Mouse (Mus musculus) stomach, postnatal 0 days (tissue): ENCODE measurements at regions not wholly inside any gene's neighbourhood (a gene's known extent, or its start where the extent isn't known, plus 50 kb on each side); places are given as distances from the start of the nearest gene placed in this dataset.

Experiments
- ATAC-seq: fragments of 200-750 bp; cut with Nextera tagmentation; 2 replicates; pipeline ENCODE4 v1.8.0; 2017; ENCODE audit not compliant: low FRiP score, low TSS enrichment
- DNase-seq: peaks from one replicate; pipeline ENCODE4 v3.0.0-alpha.2; 2016; ENCODE audit warnings: low spot score
- H3K27ac ChIP-seq: fragments of 300-500 bp; sonication (generic); replicated peaks from 2 replicates; pipeline ENCODE4 v1.5.1; 2014; ENCODE audit warnings: mild to moderate bottlenecking, control low read depth
- H3K27me3 ChIP-seq: fragments of 300-500 bp; sonication (generic); 2 replicates; pipeline ENCODE4 v1.6.1; 2014; ENCODE audit warnings: low read length; ENCODE audit not compliant: control insufficient read depth, insufficient read depth
- H3K36me3 ChIP-seq: fragments of 300-500 bp; sonication (generic); 2 replicates; pipeline ENCODE4 v1.6.1; 2014; ENCODE audit warnings: low read length, mixed read lengths; ENCODE audit not compliant: control insufficient read depth, insufficient read depth
- H3K4me1 ChIP-seq: fragments of 300-500 bp; sonication (generic); replicated peaks from 2 replicates; pipeline ENCODE4 v1.6.1; 2014; ENCODE audit warnings: antibody characterized with exemption; ENCODE audit not compliant: control insufficient read depth, insufficient read depth
- H3K4me2 ChIP-seq: fragments of 300-500 bp; sonication (generic); replicated peaks from 2 replicates; pipeline ENCODE4 v1.6.1; 2014; ENCODE audit warnings: low read depth, mild to moderate bottlenecking, control low read depth, moderate library complexity
- H3K4me3 ChIP-seq: fragments of 300-500 bp; sonication (generic); 2 replicates; pipeline ENCODE4 v1.5.1; 2014; ENCODE audit warnings: low read depth, low read length, control low read depth
- H3K9ac ChIP-seq: fragments of 300-500 bp; sonication (generic); 2 replicates; pipeline ENCODE4 v1.6.1; 2014; ENCODE audit warnings: mild to moderate bottlenecking, low read length, control low read depth, mixed read lengths
- H3K9me3 ChIP-seq: fragments of 300-500 bp; sonication (generic); 2 replicates; pipeline ENCODE4 v1.6.1; 2016; ENCODE audit warnings: low read length; ENCODE audit not compliant: control insufficient read depth
- CTCF ChIP-seq: IDR thresholded peaks from 2 replicates; pipeline ENCODE4 v1.5.1; 2016; ENCODE audit warnings: antibody characterized with exemption, low read depth, mild to moderate bottlenecking, moderate library complexity
- EP300 ChIP-seq: optimal IDR thresholded peaks from 2 replicates; pipeline ENCODE3; 2016; ENCODE audit warnings: antibody characterized with exemption
- whole genome bisulfite sequencing: fragments of 180-500 bp; shearing (Covaris S2); extraction: QIAGEN DNeasy Blood & Tissue Kit; methylation state at CpG from one replicate; pipeline ENCODE4 v1.1.7; 2014; 5-methylcytosine and 5-hydroxymethylcytosine counted together

DNA sequence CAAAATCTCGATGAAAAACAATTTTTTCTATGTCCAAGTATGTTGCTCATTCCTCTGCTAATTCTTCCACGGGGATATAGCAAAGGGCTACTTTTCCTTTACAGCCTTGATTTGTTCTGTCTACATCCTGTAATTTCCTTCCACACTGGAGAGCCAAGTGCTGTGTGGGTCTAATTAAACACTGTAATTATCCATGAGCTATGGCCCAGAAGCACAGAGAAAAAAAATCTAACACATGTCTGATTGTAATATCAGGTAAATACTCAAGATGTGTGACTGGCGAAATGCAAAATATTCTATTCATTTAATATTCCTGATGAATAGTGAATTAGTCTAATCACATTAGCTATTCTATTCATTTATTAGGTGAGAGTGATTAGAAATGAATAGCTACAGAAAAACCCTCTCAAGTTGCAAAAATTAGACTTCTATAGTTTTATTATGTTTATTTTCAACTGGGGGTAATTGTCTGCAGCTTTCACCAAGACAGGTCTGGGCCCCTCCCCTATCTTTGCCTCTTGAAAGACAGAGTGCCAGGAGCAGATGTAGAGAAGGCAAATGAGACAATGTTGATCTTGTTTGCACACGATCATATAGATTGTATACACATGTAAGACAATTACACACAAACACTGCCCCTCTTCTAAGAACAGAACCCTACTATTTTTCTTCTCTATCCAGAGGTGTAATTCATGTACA is 274.3 kb downstream of the Sorl1 start:
- no peaks in the 10 kb centered on the region for H3K9me3 ChIP-seq
- H3K27me3 ChIP-seq = no peaks in the 10 kb centered on the region
- no peaks in the 10 kb centered on the region for H3K36me3 ChIP-seq
- no peak for ATAC-seq
- no peaks in the 10 kb centered on the region for H3K4me1 ChIP-seq
- WGBS = 68% methylated on average over 4 of the region's 4 CpGs
- no peak overlapping the region for H3K9ac ChIP-seq
- no peak overlapping the region for H3K4me2 ChIP-seq
- DNase-seq = no peak
- no peak overlapping the region for H3K27ac ChIP-seq
- TF ChIP-seq CTCF (no peak), EP300 (no peak)
- no peak overlapping the region for H3K4me3 ChIP-seq

DNA sequence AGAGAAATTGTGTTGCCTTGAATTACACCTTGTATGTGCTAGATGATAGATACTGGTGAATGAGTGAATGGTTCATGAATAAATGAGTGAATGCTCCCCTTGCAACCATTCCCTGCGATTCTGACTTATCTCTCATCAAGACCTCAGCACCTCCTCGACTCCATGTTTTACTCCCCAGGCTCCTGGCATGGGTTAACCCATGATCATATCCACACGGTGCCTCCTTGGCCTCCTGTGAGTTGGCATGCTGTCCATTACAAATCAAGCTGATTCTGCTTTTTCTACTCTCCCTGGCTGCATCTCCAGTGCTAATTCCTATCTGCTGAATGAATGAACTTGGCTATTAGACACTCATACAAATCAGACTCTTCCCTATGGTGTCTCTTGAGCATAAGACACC is 279.5 kb downstream of the Sorl1 start:
- DNase-seq = no peak
- H3K9ac ChIP-seq = no peak overlapping the region
- H3K4me3 ChIP-seq = no peak overlapping the region
- H3K27ac ChIP-seq = no peak overlapping the region
- H3K9me3 ChIP-seq = no peaks in the 10 kb centered on the region
- no peak for ATAC-seq
- no peak overlapping the region for H3K4me2 ChIP-seq
- no peaks in the 10 kb centered on the region for H3K4me1 ChIP-seq
- no peaks in the 10 kb centered on the region for H3K36me3 ChIP-seq
- TF ChIP-seq CTCF = no peak
- no peak for TF ChIP-seq EP300
- H3K27me3 ChIP-seq = no peaks in the 10 kb centered on the region
- whole genome bisulfite sequencing = 80% methylated on average over 3 of the region's 3 CpGs

DNA sequence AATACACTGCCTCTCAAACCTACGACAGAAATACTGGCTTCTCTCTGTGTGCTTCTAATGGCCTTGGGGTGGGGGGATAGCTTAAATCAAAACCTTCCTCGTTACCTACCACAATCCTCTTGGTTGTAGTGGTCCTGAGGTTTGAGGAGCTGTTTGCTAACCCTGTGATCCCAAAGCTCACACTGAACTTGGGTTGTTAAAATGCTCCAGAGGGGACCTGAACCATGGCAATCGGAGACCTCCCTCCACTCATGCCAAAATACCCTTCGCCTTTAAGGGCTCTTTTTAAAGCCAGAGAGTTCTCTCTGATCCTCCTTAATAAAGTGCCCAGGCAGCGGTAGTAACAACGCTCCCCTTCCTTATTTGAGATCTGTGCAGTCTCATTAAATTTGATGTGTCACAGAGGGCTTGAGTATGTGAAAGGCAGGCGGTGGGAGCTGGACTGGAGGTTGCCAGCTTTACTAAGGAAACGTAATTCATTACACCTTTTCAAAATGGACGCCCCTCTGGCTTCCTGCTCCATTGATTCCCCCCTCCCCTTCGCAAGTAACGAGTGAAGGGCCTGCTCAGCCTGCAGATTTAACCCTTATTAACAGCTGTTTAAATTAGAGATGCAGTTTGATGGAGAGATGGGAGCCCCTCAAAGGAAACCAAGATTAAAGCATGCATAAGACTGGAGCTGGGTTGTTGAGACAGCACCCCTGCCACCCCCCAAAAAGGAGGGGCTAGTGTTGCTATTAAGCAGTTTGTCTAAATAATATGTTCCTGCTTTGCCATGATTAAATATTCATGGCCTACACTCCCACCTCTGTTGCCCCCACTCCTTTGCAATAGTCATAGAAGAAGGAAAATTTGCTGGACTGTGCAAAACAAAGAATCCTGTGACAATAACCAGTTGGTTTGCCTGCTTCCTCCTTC is 289.4 kb downstream of the Sorl1 start:
- 60% methylated on average over 11 of the region's 11 CpGs for WGBS
- Histone ChIP-seq H3K27me3 (no peaks in the 10 kb centered on the region), H3K27ac (no peak overlapping the region), H3K4me3 (no peak overlapping the region), H3K9ac (no peak overlapping the region), H3K4me2 (no peak overlapping the region), H3K36me3 (no peaks in the 10 kb centered on the region), H3K4me1 (no peaks in the 10 kb centered on the region), H3K9me3 (no peaks in the 10 kb centered on the region)
- TF ChIP-seq CTCF (no peak), EP300 (no peak)
- ATAC-seq = no peak
- no peak for DNase-seq

DNA sequence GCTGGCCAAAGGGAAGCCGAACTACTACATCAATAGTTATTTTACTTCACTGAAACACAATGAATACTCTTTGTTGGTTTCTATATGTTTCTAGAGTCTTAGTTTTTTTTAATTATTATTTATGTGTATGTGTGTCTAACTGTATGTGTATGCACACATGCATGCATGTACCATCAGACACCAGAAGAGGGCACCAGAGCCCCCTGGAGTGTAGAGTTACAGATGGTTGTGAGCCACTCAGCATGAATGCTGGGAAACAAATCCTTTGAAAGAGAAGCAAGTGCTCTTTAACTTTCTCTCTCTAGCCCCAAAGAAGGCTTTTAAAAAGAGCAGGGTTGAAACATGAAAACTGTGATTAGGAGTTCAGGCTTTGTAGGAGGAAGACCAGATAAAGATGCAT is 290.7 kb downstream of the Sorl1 start:
- H3K27me3 ChIP-seq = no peaks in the 10 kb centered on the region
- DNase-seq (no peak), ATAC-seq (no peak)
- WGBS = 100% methylated on average over 1 of the region's 1 CpGs
- H3K4me1 ChIP-seq = no peaks in the 10 kb centered on the region
- H3K4me3 ChIP-seq = no peak overlapping the region
- no peaks in the 10 kb centered on the region for H3K36me3 ChIP-seq
- H3K9ac ChIP-seq = no peak overlapping the region
- H3K4me2 ChIP-seq = no peak overlapping the region
- H3K27ac ChIP-seq = no peak overlapping the region
- TF ChIP-seq EP300 (no peak), CTCF (peak; percentile 29)
- no peaks in the 10 kb centered on the region for H3K9me3 ChIP-seq

DNA sequence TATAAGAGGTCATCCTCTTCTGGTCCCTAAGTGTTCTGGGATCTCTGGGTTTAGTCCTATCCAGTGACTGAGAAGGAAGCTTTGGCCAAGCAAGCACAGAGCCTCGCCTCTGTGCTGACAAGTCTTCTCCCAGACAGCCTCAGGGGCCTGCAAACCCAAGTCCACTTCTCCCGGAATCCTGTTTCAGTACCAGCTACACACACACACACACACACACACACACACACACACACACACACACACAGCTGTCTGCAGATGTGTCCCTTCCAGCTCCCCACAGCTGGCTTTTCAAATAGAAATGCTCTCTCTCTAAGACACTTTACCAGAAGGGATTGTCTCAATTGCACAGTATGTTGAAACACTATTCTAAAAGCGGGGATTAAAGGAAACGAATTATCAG is 296.7 kb downstream of the Sorl1 start:
- peak; percentile 45; the same call in 1 of the 2 replicates for ATAC-seq
- Histone ChIP-seq H3K9ac (no peak overlapping the region), H3K4me1 (no peaks in the 10 kb centered on the region), H3K4me2 (no peak overlapping the region), H3K4me3 (no peak overlapping the region), H3K36me3 (no peaks in the 10 kb centered on the region), H3K9me3 (no peaks in the 10 kb centered on the region), H3K27ac (no peak overlapping the region), H3K27me3 (no peaks in the 10 kb centered on the region)
- 40% methylated on average over 4 of the region's 4 CpGs for WGBS
- TF ChIP-seq EP300 = no peak
- no peak for TF ChIP-seq CTCF
- DNase-seq = no peak

DNA sequence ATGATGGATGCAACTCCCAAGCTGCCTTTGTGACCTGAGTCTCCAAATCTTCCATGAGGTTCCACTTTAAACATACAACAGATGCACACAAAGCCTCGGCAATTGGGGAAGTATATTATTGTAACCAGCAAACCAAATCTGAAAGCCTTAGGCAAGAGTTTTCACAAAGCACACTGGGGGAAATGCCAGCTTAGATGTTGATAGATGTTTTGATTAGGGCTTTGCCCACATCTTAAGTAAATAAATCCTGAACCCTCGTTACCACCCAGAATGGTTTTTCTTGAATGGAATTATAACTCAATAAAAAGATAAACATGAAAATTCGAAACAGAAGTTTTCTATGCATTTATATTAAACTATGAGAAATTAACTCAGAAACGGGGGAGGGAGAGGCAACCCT is 302.7 kb downstream of the Sorl1 start:
- no peaks in the 10 kb centered on the region for H3K9me3 ChIP-seq

More for the DNA sequence above, 302.7 kb downstream of the Sorl1 start:
- Histone ChIP-seq H3K36me3 (no peaks in the 10 kb centered on the region), H3K27ac (no peak overlapping the region), H3K27me3 (no peaks in the 10 kb centered on the region), H3K4me2 (no peak overlapping the region), H3K4me1 (no peaks in the 10 kb centered on the region), H3K9ac (no peak overlapping the region), H3K4me3 (no peak overlapping the region)
- DNase-seq (no peak), ATAC-seq (no peak)
- 31% methylated on average over 4 of the region's 4 CpGs for WGBS
- TF ChIP-seq CTCF (no peak), EP300 (no peak)
